Mouse (Mus musculus) kidney, embryonic 15.5 days (tissue): ENCODE data around the gene Nol7. TPM values are rescaled to one million over a fixed set of nuclear protein-coding genes. Genes with fewer than 3 reads are reported as not detected.

ENCODE experiments used
- ATAC-seq: fragments of 200-750 bp; cut with Nextera tagmentation; replicated peaks from 2 replicates; pipeline ENCODE4 v1.8.0; 2017; ENCODE audit warnings: moderate TSS enrichment; ENCODE audit not compliant: low FRiP score
- H3K27ac ChIP-seq: fragments of 300-500 bp; sonication (generic); 2 replicates; pipeline ENCODE4 v1.5.1; 2015; ENCODE audit warnings: mild to moderate bottlenecking, inconsistent platforms
- H3K27me3 ChIP-seq: fragments of 300-500 bp; sonication (generic); 2 replicates; pipeline ENCODE4 v1.6.1; 2015; ENCODE audit warnings: inconsistent platforms
- H3K36me3 ChIP-seq: fragments of 300-500 bp; sonication (generic); 2 replicates; pipeline ENCODE4 v1.6.1; 2015; ENCODE audit warnings: inconsistent platforms
- H3K4me1 ChIP-seq: fragments of 300-500 bp; sonication (generic); 2 replicates; pipeline ENCODE4 v1.6.1; 2015; ENCODE audit warnings: inconsistent platforms
- H3K4me2 ChIP-seq: fragments of 300-500 bp; sonication (generic); 2 replicates; pipeline ENCODE4 v1.6.1; 2015; ENCODE audit warnings: moderate library complexity, mild to moderate bottlenecking, inconsistent platforms
- H3K4me3 ChIP-seq: fragments of 300-500 bp; sonication (generic); replicated peaks from 2 replicates; pipeline ENCODE4 v1.5.1; 2015; ENCODE audit warnings: mild to moderate bottlenecking, inconsistent platforms
- H3K9ac ChIP-seq: fragments of 300-500 bp; sonication (generic); 2 replicates; pipeline ENCODE4 v1.6.1; 2015; ENCODE audit warnings: mild to moderate bottlenecking, inconsistent platforms
- H3K9me3 ChIP-seq: fragments of 300-500 bp; sonication (generic); replicated peaks from 2 replicates; pipeline ENCODE4 v1.6.1; 2016; ENCODE audit warnings: inconsistent platforms
- WGBS: fragments of 180-500 bp; shearing (Covaris S2); methylation state at CpG from one replicate; pipeline ENCODE4 v1.1.7; 2015; ENCODE audit warnings: mixed read lengths; 5-methylcytosine and 5-hydroxymethylcytosine counted together
- polyA plus RNA-seq: library from polyadenylated mRNA; unstranded; fragments of >200 nt; fragmentation: Nextera tagmentation; extraction: Ambion mirVana; gene quantifications from 2 replicates; pipeline ENCODE4 v1.2.1, GENCODE M21; 2015

The Nol7 gene
- polyA plus RNA-seq, 1 experiment from 2014 or later: 137 TPM

GRCm38 (mm10) chr13:43372892-43373291, 25.3 kb upstream of the Nol7 start:
- whole genome bisulfite sequencing: 87% methylated on average over 1 of the region's 1 CpGs
- H3K9ac ChIP-seq: no peak overlapping the region
- peaks cover 40% of the 10 kb centered on the region for H3K36me3 ChIP-seq
- no peaks in the 10 kb centered on the region for H3K27me3 ChIP-seq
- no peak for ATAC-seq
- no peak overlapping the region for H3K27ac ChIP-seq
- H3K4me3 ChIP-seq: no peak overlapping the region
- 0 out of 2 replicates have a peak, but pooled peaks cover 3% of the 10 kb centered on the region for H3K4me1 ChIP-seq
- no peak overlapping the region for H3K4me2 ChIP-seq
- no peaks in the 10 kb centered on the region for H3K9me3 ChIP-seq

- H3K9me3 ChIP-seq: no peaks in the 10 kb centered on the region
- peaks cover 44% of the 10 kb centered on the region for H3K36me3 ChIP-seq
- no peak overlapping the region for H3K9ac ChIP-seq
- H3K4me3 ChIP-seq: no peak overlapping the region
- no peak for ATAC-seq
- no peak overlapping the region for H3K4me2 ChIP-seq
- H3K27ac ChIP-seq: no peak overlapping the region
- H3K4me1 ChIP-seq: 0 out of 2 replicates have a peak, but pooled peaks cover 3% of the 10 kb centered on the region
- H3K27me3 ChIP-seq: no peaks in the 10 kb centered on the region
- 85% methylated on average over 10 of the region's 10 CpGs for WGBS
Measured at GRCm38 (mm10) chr13:43374205-43374604, 24.0 kb upstream of the Nol7 start.

GRCm38 (mm10) chr13:43374918-43375432, 23.2 kb upstream of the Nol7 start:
- Histone ChIP-seq H3K27me3 (no peaks in the 10 kb centered on the region), H3K4me1 (0 out of 2 replicates have a peak, but pooled peaks cover 3% of the 10 kb centered on the region), H3K9me3 (no peaks in the 10 kb centered on the region), H3K9ac (no peak overlapping the region), H3K36me3 (peaks cover 44% of the 10 kb centered on the region), H3K4me3 (no peak overlapping the region), H3K4me2 (no peak overlapping the region), H3K27ac (no peak overlapping the region)
- no peak for ATAC-seq
- 65% methylated on average over 2 of the region's 2 CpGs for WGBS

- Histone ChIP-seq H3K4me2 (no peak overlapping the region), H3K9ac (no peak overlapping the region), H3K9me3 (no peaks in the 10 kb centered on the region), H3K4me3 (no peak overlapping the region), H3K4me1 (no peaks in the 10 kb centered on the region), H3K27me3 (no peaks in the 10 kb centered on the region), H3K27ac (no peak overlapping the region), H3K36me3 (peaks cover 17% of the 10 kb centered on the region)
- 60% methylated on average over 3 of the region's 3 CpGs for WGBS
- no peak for ATAC-seq
Measured at GRCm38 (mm10) chr13:43379989-43380388, 18.2 kb upstream of the Nol7 start.

- H3K27ac ChIP-seq: no peak overlapping the region
- no peak overlapping the region for H3K4me3 ChIP-seq
- H3K9me3 ChIP-seq: peaks cover 6% of the 10 kb centered on the region; the same call in 1 of the 2 replicates
- H3K27me3 ChIP-seq: no peaks in the 10 kb centered on the region
- no peak for ATAC-seq
- H3K4me1 ChIP-seq: no peaks in the 10 kb centered on the region
- no peak overlapping the region for H3K9ac ChIP-seq
- H3K4me2 ChIP-seq: no peak overlapping the region
- peaks cover 10% of the 10 kb centered on the region for H3K36me3 ChIP-seq
- WGBS: 94% methylated on average over 10 of the region's 10 CpGs
Measured at GRCm38 (mm10) chr13:43385321-43385720, 12.9 kb upstream of the Nol7 start.

GRCm38 (mm10) chr13:43397700-43398296, 392 bp upstream of the Nol7 start:
- H3K4me1 ChIP-seq: peaks cover 8% of the 10 kb centered on the region
- peak overlapping the region; percentile 88 for H3K4me3 ChIP-seq
- H3K9me3 ChIP-seq: no peaks in the 10 kb centered on the region
- ATAC-seq: no peak; the same call in 1 of the 2 replicates
- H3K4me2 ChIP-seq: peak overlapping the region; percentile 69
- WGBS: 53% methylated on average over 13 of the region's 17 CpGs
- no peaks in the 10 kb centered on the region for H3K27me3 ChIP-seq
- H3K9ac ChIP-seq: no peak overlapping the region
- H3K36me3 ChIP-seq: peaks cover 61% of the 10 kb centered on the region
- peak overlapping the region; percentile 98; the same call in 1 of the 2 replicates for H3K27ac ChIP-seq

GRCm38 (mm10) chr13:43399576-43399975, 1.4 kb downstream of the Nol7 start:
- peak overlapping the region; percentile 88 for H3K4me3 ChIP-seq

GRCm38 (mm10) chr13:43412311-43412710, 14.1 kb downstream of the Nol7 start:
- ATAC-seq: no peak
- Histone ChIP-seq H3K9ac (no peak overlapping the region), H3K27me3 (no peaks in the 10 kb centered on the region), H3K4me2 (no peak overlapping the region), H3K27ac (no peak overlapping the region), H3K36me3 (peaks cover 85% of the 10 kb centered on the region), H3K9me3 (no peaks in the 10 kb centered on the region), H3K4me1 (no peaks in the 10 kb centered on the region), H3K4me3 (no peak overlapping the region)
- 90% methylated on average over 7 of the region's 7 CpGs for WGBS

More at GRCm38 (mm10) chr13:43399576-43399975, 1.4 kb downstream of the Nol7 start:
- WGBS: 82% methylated on average over 5 of the region's 5 CpGs
- H3K27ac ChIP-seq: no peak overlapping the region
- peaks cover 68% of the 10 kb centered on the region for H3K36me3 ChIP-seq
- H3K4me2 ChIP-seq: peak overlapping the region; percentile 69
- ATAC-seq: no peak
- H3K4me1 ChIP-seq: peaks cover 8% of the 10 kb centered on the region
- no peaks in the 10 kb centered on the region for H3K9me3 ChIP-seq
- no peaks in the 10 kb centered on the region for H3K27me3 ChIP-seq
- no peak overlapping the region for H3K9ac ChIP-seq

GRCm38 (mm10) chr13:43413611-43414010, 15.4 kb downstream of the Nol7 start:
- Histone ChIP-seq H3K27me3 (no peaks in the 10 kb centered on the region), H3K36me3 (peaks cover 83% of the 10 kb centered on the region), H3K9me3 (no peaks in the 10 kb centered on the region), H3K9ac (no peak overlapping the region), H3K27ac (no peak overlapping the region), H3K4me3 (no peak overlapping the region), H3K4me2 (no peak overlapping the region), H3K4me1 (no peaks in the 10 kb centered on the region)
- ATAC-seq: no peak
- WGBS: 94% methylated on average over 2 of the region's 2 CpGs

- no peaks in the 10 kb centered on the region for H3K4me1 ChIP-seq
- H3K36me3 ChIP-seq: peaks cover 87% of the 10 kb centered on the region
- H3K27me3 ChIP-seq: no peaks in the 10 kb centered on the region
- H3K4me2 ChIP-seq: no peak overlapping the region
- no peak overlapping the region for H3K27ac ChIP-seq
- H3K9me3 ChIP-seq: no peaks in the 10 kb centered on the region
- H3K4me3 ChIP-seq: no peak overlapping the region
- 86% methylated on average over 1 of the region's 1 CpGs for WGBS
- H3K9ac ChIP-seq: no peak overlapping the region
- ATAC-seq: no peak
Measured at GRCm38 (mm10) chr13:43415249-43415648, 17.1 kb downstream of the Nol7 start.

- Histone ChIP-seq H3K4me2 (no peak overlapping the region), H3K27ac (no peak overlapping the region), H3K27me3 (no peaks in the 10 kb centered on the region), H3K9me3 (no peaks in the 10 kb centered on the region), H3K36me3 (peaks cover 30% of the 10 kb centered on the region), H3K9ac (no peak overlapping the region), H3K4me3 (no peak overlapping the region), H3K4me1 (no peaks in the 10 kb centered on the region)
- WGBS: 81% methylated on average over 4 of the region's 4 CpGs
- ATAC-seq: no peak
Measured at GRCm38 (mm10) chr13:43428436-43428835, 30.2 kb downstream of the Nol7 start.

- Histone ChIP-seq H3K4me1 (no peaks in the 10 kb centered on the region), H3K9me3 (no peaks in the 10 kb centered on the region), H3K36me3 (peaks cover 21% of the 10 kb centered on the region), H3K4me3 (no peak overlapping the region), H3K4me2 (no peak overlapping the region), H3K9ac (no peak overlapping the region), H3K27ac (no peak overlapping the region), H3K27me3 (no peaks in the 10 kb centered on the region)
- ATAC-seq: no peak
- WGBS: 86% methylated on average over 2 of the region's 2 CpGs
Measured at GRCm38 (mm10) chr13:43433395-43433794, 35.2 kb downstream of the Nol7 start.
